Mouse (Mus musculus): ENCODE measurements around the gene Fxyd3. TPM values are rescaled to one million over a fixed set of nuclear protein-coding genes. Genes with fewer than 3 reads are reported as not detected.

The Fxyd3 gene
- polyA plus RNA-seq, 1 experiment: 1.8 TPM

GRCm38 (mm10) chr7:31074061-31074712 lies 2.3 kb downstream of the Fxyd3 start:
- DNase-seq (ENCODE audit: extremely low spot score in 1 of 2, low spot score in 1 of 2): peak in 1 of 2 experiments; percentile 49

GRCm38 (mm10) chr7:31073546-31073945 lies 3.0 kb downstream of the Fxyd3 start:
- no peak for DNase-seq (ENCODE audit: extremely low spot score in 1 of 2, low spot score in 1 of 2)

- no peak for DNase-seq (ENCODE audit: extremely low spot score in 1 of 2, low spot score in 1 of 2)
These were observed 4.2 kb downstream of the Fxyd3 start for GRCm38 (mm10) chr7:31072326-31072725.

- no peak for DNase-seq (ENCODE audit: extremely low spot score in 1 of 2, low spot score in 1 of 2)
These were observed 6.2 kb downstream of the Fxyd3 start for GRCm38 (mm10) chr7:31070324-31070723.

- DNase-seq (ENCODE audit: extremely low spot score in 1 of 2, low spot score in 1 of 2): no peak
These were observed 7.0 kb downstream of the Fxyd3 start for GRCm38 (mm10) chr7:31069491-31069890.

GRCm38 (mm10) chr7:31067836-31068235 lies 8.7 kb downstream of the Fxyd3 start:
- peak in 1 of 2 experiments; percentile 51 for DNase-seq (ENCODE audit: extremely low spot score in 1 of 2, low spot score in 1 of 2)

GRCm38 (mm10) chr7:31063074-31063560 lies 13.4 kb downstream of the Fxyd3 start:
- no peak for DNase-seq (ENCODE audit: extremely low spot score in 1 of 2, low spot score in 1 of 2)

GRCm38 (mm10) chr7:31060621-31061010 lies 15.9 kb downstream of the Fxyd3 start:
- no peak for DNase-seq (ENCODE audit: extremely low spot score in 1 of 2, low spot score in 1 of 2)

- DNase-seq (ENCODE audit: extremely low spot score in 1 of 2, low spot score in 1 of 2): no peak
These were observed 16.4 kb downstream of the Fxyd3 start for GRCm38 (mm10) chr7:31059919-31060620.

GRCm38 (mm10) chr7:31059108-31059507 lies 17.4 kb downstream of the Fxyd3 start, which contains the start of gene Lgi4:
Gene Lgi4, plus strand, starts transcription at chr7:31059342.
- peak; percentile 70 to 89 for DNase-seq (ENCODE audit: extremely low spot score in 1 of 2, low spot score in 1 of 2)

- no peak for DNase-seq (ENCODE audit: extremely low spot score in 1 of 2, low spot score in 1 of 2)
These were observed 18.3 kb downstream of the Fxyd3 start for GRCm38 (mm10) chr7:31058211-31058610.

- no peak for DNase-seq (ENCODE audit: extremely low spot score in 1 of 2, low spot score in 1 of 2)
These were observed 18.8 kb downstream of the Fxyd3 start for GRCm38 (mm10) chr7:31057730-31058129.

- DNase-seq (ENCODE audit: extremely low spot score in 1 of 2, low spot score in 1 of 2): no peak
These were observed 19.4 kb downstream of the Fxyd3 start, which contains the start of gene Fxyd1 for GRCm38 (mm10) chr7:31057071-31057470. Gene Fxyd1, minus strand, starts transcription at chr7:31057199.

GRCm38 (mm10) chr7:31056448-31056847 lies 20.1 kb downstream of the Fxyd3 start:
- DNase-seq (ENCODE audit: extremely low spot score in 1 of 2, low spot score in 1 of 2): no peak

GRCm38 (mm10) chr7:31055883-31056282 lies 20.6 kb downstream of the Fxyd3 start:
- DNase-seq (ENCODE audit: extremely low spot score in 1 of 2, low spot score in 1 of 2): no peak

- DNase-seq (ENCODE audit: extremely low spot score in 1 of 2, low spot score in 1 of 2): peak in 1 of 2 experiments; percentile 29
These were observed 21.1 kb downstream of the Fxyd3 start for GRCm38 (mm10) chr7:31055354-31055824.

GRCm38 (mm10) chr7:31054661-31055320 lies 21.7 kb downstream of the Fxyd3 start:
- DNase-seq (ENCODE audit: extremely low spot score in 1 of 2, low spot score in 1 of 2): no peak

GRCm38 (mm10) chr7:31053882-31054447 lies 22.5 kb downstream of the Fxyd3 start:
- DNase-seq (ENCODE audit: extremely low spot score in 1 of 2, low spot score in 1 of 2): no peak

GRCm38 (mm10) chr7:31052636-31053434 lies 23.7 kb downstream of the Fxyd3 start:
- peak; percentile 78 to 81 for DNase-seq (ENCODE audit: extremely low spot score in 1 of 2, low spot score in 1 of 2)

- no peak for DNase-seq (ENCODE audit: extremely low spot score in 1 of 2, low spot score in 1 of 2)
These were observed 24.3 kb downstream of the Fxyd3 start for GRCm38 (mm10) chr7:31052251-31052635.

Measured in frontal cortex, adult 2 months (tissue).